1 mouse cellular context compared by ENCODE assay signal in genomic region chr8:94917352-94917751, GRCm38 (mm10).
A peak's percentile ranks its signal among the peaks of the same experiment; 100 is the strongest.
TF ChIP-seq lines count a peak whose summit lies in the region.

No protein-coding gene starts in this region.

TF ChIP-seq in CH12.LX, 34 proteins besides CTCF, POLR2A, EP300 and RAD21:
- TF ChIP-seq UBTF (IDR thresholded peaks at IDR 0.05; ENCODE audit: low read depth, low read length) (no peak), HCFC1 (IDR thresholded peaks at IDR 0.05; ENCODE audit: low read depth, low read length) (peak; percentile 21; the same call in 1 of the 2 replicates), PAX5 (IDR thresholded peaks at IDR 0.05; ENCODE audit: low read length) (no peak), MAZ (IDR thresholded peaks at IDR 0.05; ENCODE audit: low read depth, low read length) (peak; percentile 30; the same call in 1 of the 2 replicates), TCF12 (IDR thresholded peaks at IDR 0.05; ENCODE audit: low read depth, low read length) (peak; percentile 34; the same call in 1 of the 2 replicates), USF1 (IDR thresholded peaks at IDR 0.05; ENCODE audit: low read depth, low read length) (no peak), CHD1 (IDR thresholded peaks at IDR 0.05; ENCODE audit: low read depth, low read length) (no peak), MXI1 (IDR thresholded peaks at IDR 0.05; ENCODE audit: low read depth, low read length) (peak; percentile 28; the same call in 1 of the 2 replicates), TBP (conservative IDR thresholded peaks at IDR 0.05; ENCODE audit: low read depth, low read length) (no peak), SMC3 (IDR thresholded peaks at IDR 0.05; ENCODE audit: low read depth, low read length) (peak; percentile 21; the same call in 1 of the 2 replicates), CHD2 (IDR thresholded peaks at IDR 0.05; ENCODE audit: low read length) (peak; percentile 69), POLR2AphosphoS2 (IDR thresholded peaks at IDR 0.05; ENCODE audit: low read depth, low read length) (no peak), ELF1 (IDR thresholded peaks at IDR 0.05; ENCODE audit: low read depth, low read length) (no peak), USF2 (conservative IDR thresholded peaks at IDR 0.05; ENCODE audit: low read depth, low read length) (no peak), JUND (conservative IDR thresholded peaks at IDR 0.05; ENCODE audit: low read depth, low read length) (no peak), GABPA (IDR thresholded peaks at IDR 0.05; ENCODE audit: insufficient replicate concordance, low read depth, low read length) (no peak), BHLHE40 (IDR thresholded peaks at IDR 0.05; ENCODE audit: low read depth, low read length) (no peak), MEF2A (IDR thresholded peaks at IDR 0.05; ENCODE audit: borderline replicate concordance, low read depth, low read length) (peak; percentile 17; the same call in 1 of the 2 replicates), ZNF384 (IDR thresholded peaks at IDR 0.05; ENCODE audit: low read depth, low read length) (no peak), ZKSCAN1 (IDR thresholded peaks at IDR 0.05; ENCODE audit: borderline replicate concordance, low read depth, low read length) (no peak)
